Mouse (Mus musculus): ENCODE measurements around the gene Hbb-bh2. TPM values are rescaled to one million over a fixed set of nuclear protein-coding genes. Genes with fewer than 3 reads are reported as not detected.

Hbb-bh2 gene
- total and polyA plus RNA-seq, 3 experiments, result not detected

GRCm38 (mm10) chr7:103811223-103811845, 29.0 kb downstream of the Hbb-bh2 start:
- in situ Hi-C loops (cut with MboI; ENCODE audit: low pct_ligation_motif_present, low pct_unique_long_range_greater_than_20kb, low sequenced_read_pairs), result no loop called here
- no peak for TF ChIP-seq MAFK (IDR thresholded peaks at IDR 0.05; ENCODE audit: insufficient replicate concordance, low read length)
- no peak for TF ChIP-seq CHD1 (IDR thresholded peaks at IDR 0.05; ENCODE audit: low read depth, low read length)
- TF ChIP-seq ZKSCAN1 (IDR thresholded peaks at IDR 0.05; ENCODE audit: borderline replicate concordance, low read depth, low read length), result no peak
- no peak for TF ChIP-seq MEF2A (IDR thresholded peaks at IDR 0.05; ENCODE audit: borderline replicate concordance, low read depth, low read length)
- no peak for TF ChIP-seq KAT2A (IDR thresholded peaks at IDR 0.05; ENCODE audit: insufficient replicate concordance, low read length)
- TF ChIP-seq CTCF (conservative IDR thresholded peaks at IDR 0.05 in 1 of 2, IDR thresholded peaks at IDR 0.05 in 1 of 2; ENCODE audit: low read depth in 2 of 2, low read length in 2 of 2), result no peak
- TF ChIP-seq MYC (IDR thresholded peaks at IDR 0.05; ENCODE audit: low read depth, low read length), result no peak
- Histone ChIP-seq H3K4me1 (ENCODE audit: control insufficient read depth in 1 of 2, insufficient read depth in 2 of 2) (peaks cover 2 to 53% of the 10 kb centered on the region in 2 experiments; a peak in 3 of 4 replicates), H3K9me3 (replicated peaks; ENCODE audit: low read length) (no peaks in the 10 kb centered on the region), H3K79me2 (replicated peaks; ENCODE audit: control insufficient read depth, extremely low read depth, insufficient read depth, poor library complexity, severe bottlenecking) (no peaks in the 10 kb centered on the region), H3K36me3 (replicated peaks in 1 of 2; ENCODE audit: control insufficient read depth in 1 of 2, insufficient read depth in 1 of 2, low read length in 1 of 2) (no peaks in the 10 kb centered on the region), H3K9ac (ENCODE audit: insufficient read depth, low read depth) (no peak overlapping the region), H3K4me2 (ENCODE audit: insufficient read depth, low read depth, poor library complexity, severe bottlenecking) (no peak overlapping the region), H3K4me3 (replicated peaks in 1 of 3; ENCODE audit: low read depth in 2 of 3, low read length in 2 of 3, poor library complexity in 1 of 3) (no peak overlapping the region), H3K27ac (ENCODE audit: insufficient read depth, low read depth) (no peak overlapping the region), H3K27me3 (replicated peaks) (no peaks in the 10 kb centered on the region)
- dilution Hi-C loops (cut with MboI; ENCODE audit: extremely low pct_ligation_motif_present, extremely low pct_unique_long_range_greater_than_20kb, low sequenced_read_pairs), result no loop called here
- DNase-seq (ENCODE audit: extremely low read depth), result no peak

GRCm38 (mm10) chr7:103810746-103811145, 29.6 kb downstream of the Hbb-bh2 start:
- no peak overlapping the region for H3K4me2 ChIP-seq (ENCODE audit: insufficient read depth, low read depth, poor library complexity, severe bottlenecking)
- no peak overlapping the region for H3K4me3 ChIP-seq (replicated peaks in 1 of 3; ENCODE audit: low read depth in 2 of 3, low read length in 2 of 3, poor library complexity in 1 of 3)
- peaks cover 2 to 53% of the 10 kb centered on the region in 2 experiments; a peak in 3 of 4 replicates for H3K4me1 ChIP-seq (ENCODE audit: control insufficient read depth in 1 of 2, insufficient read depth in 2 of 2)
- dilution Hi-C loops (cut with MboI; ENCODE audit: extremely low pct_ligation_motif_present, extremely low pct_unique_long_range_greater_than_20kb, low sequenced_read_pairs), result no loop called here
- no peaks in the 10 kb centered on the region for H3K9me3 ChIP-seq (replicated peaks; ENCODE audit: low read length)
- no peak overlapping the region for H3K27ac ChIP-seq (ENCODE audit: insufficient read depth, low read depth)
- H3K36me3 ChIP-seq (replicated peaks in 1 of 2; ENCODE audit: control insufficient read depth in 1 of 2, insufficient read depth in 1 of 2, low read length in 1 of 2), result no peaks in the 10 kb centered on the region
- H3K79me2 ChIP-seq (replicated peaks; ENCODE audit: control insufficient read depth, extremely low read depth, insufficient read depth, poor library complexity, severe bottlenecking), result no peaks in the 10 kb centered on the region
- TF ChIP-seq MYC (IDR thresholded peaks at IDR 0.05; ENCODE audit: low read depth, low read length) (no peak), ZMIZ1 (IDR thresholded peaks at IDR 0.05; ENCODE audit: low read depth, low read length) (no peak), POLR2AphosphoS2 (IDR thresholded peaks at IDR 0.05; ENCODE audit: low read depth, low read length) (no peak), MEF2A (IDR thresholded peaks at IDR 0.05; ENCODE audit: borderline replicate concordance, low read depth, low read length) (no peak), RCOR1 (conservative IDR thresholded peaks at IDR 0.05; ENCODE audit: low read depth, low read length) (no peak), GABPA (IDR thresholded peaks at IDR 0.05; ENCODE audit: insufficient replicate concordance, low read depth, low read length) (no peak), RAD21 (IDR thresholded peaks at IDR 0.05; ENCODE audit: low read depth, low read length) (no peak), BHLHE40 (IDR thresholded peaks at IDR 0.05; ENCODE audit: low read depth, low read length) (no peak), JUND (conservative IDR thresholded peaks at IDR 0.05; ENCODE audit: low read depth, low read length) (no peak), MAX (IDR thresholded peaks at IDR 0.05; ENCODE audit: low read length) (no peak), NELFE (IDR thresholded peaks at IDR 0.05; ENCODE audit: low read depth, low read length) (no peak), USF1 (IDR thresholded peaks at IDR 0.05; ENCODE audit: low read depth, low read length) (no peak), HCFC1 (IDR thresholded peaks at IDR 0.05; ENCODE audit: low read depth, low read length) (no peak), UBTF (IDR thresholded peaks at IDR 0.05; ENCODE audit: low read depth, low read length) (no peak), PAX5 (IDR thresholded peaks at IDR 0.05; ENCODE audit: low read length) (no peak), IRF4 (IDR thresholded peaks at IDR 0.05; ENCODE audit: low read depth, low read length) (no peak), E2F4 (IDR thresholded peaks at IDR 0.05; ENCODE audit: insufficient replicate concordance, low read depth, low read length) (no peak), NRF1 (IDR thresholded peaks at IDR 0.05; ENCODE audit: low read depth, low read length) (no peak), MAZ (IDR thresholded peaks at IDR 0.05; ENCODE audit: low read depth, low read length) (no peak), ZKSCAN1 (IDR thresholded peaks at IDR 0.05; ENCODE audit: borderline replicate concordance, low read depth, low read length) (no peak)
- in situ Hi-C loops (cut with MboI; ENCODE audit: low pct_ligation_motif_present, low pct_unique_long_range_greater_than_20kb, low sequenced_read_pairs), result no loop called here
- H3K27me3 ChIP-seq (replicated peaks), result no peaks in the 10 kb centered on the region
- DNase-seq (ENCODE audit: extremely low read depth), result no peak
- no peak overlapping the region for H3K9ac ChIP-seq (ENCODE audit: insufficient read depth, low read depth)
